Mouse (Mus musculus) neural tube, embryonic 11.5 days (tissue): ENCODE data around the gene Catsperg1. TPM values are rescaled to one million over a fixed set of nuclear protein-coding genes. Genes with fewer than 3 reads are reported as not detected.

Source experiments
- ATAC-seq: fragments of 200-750 bp; cut with Nextera tagmentation; 2 replicates; pipeline ENCODE4 v1.8.0; 2017; ENCODE audit warnings: moderate number of reproducible peaks, mild to moderate bottlenecking, moderate TSS enrichment, moderate library complexity; ENCODE audit not compliant: insufficient read depth, low FRiP score, low TSS enrichment
- DNase-seq: peaks from one replicate; pipeline ENCODE4 v3.0.0-alpha.2; 2015; ENCODE audit warnings: low spot score
- H3K27ac ChIP-seq: fragments of 300-500 bp; sonication (generic); 2 replicates; pipeline ENCODE4 v1.5.1; 2014; ENCODE audit warnings: low read depth, mild to moderate bottlenecking, low read length
- H3K27me3 ChIP-seq: fragments of 300-500 bp; sonication (generic); 2 replicates; pipeline ENCODE4 v1.6.1; 2014; ENCODE audit warnings: mild to moderate bottlenecking, low read length, mixed read lengths; ENCODE audit not compliant: control insufficient read depth, insufficient read depth
- H3K36me3 ChIP-seq: fragments of 300-500 bp; sonication (generic); 2 replicates; pipeline ENCODE4 v1.6.1; 2014; ENCODE audit warnings: mild to moderate bottlenecking, low read length, moderate library complexity, mixed read lengths; ENCODE audit not compliant: control insufficient read depth, insufficient read depth
- H3K4me1 ChIP-seq: fragments of 300-500 bp; sonication (generic); 2 replicates; pipeline ENCODE4 v1.6.1; 2014; ENCODE audit warnings: low read length, mixed read lengths; ENCODE audit not compliant: control insufficient read depth, insufficient read depth
- H3K4me2 ChIP-seq: fragments of 300-500 bp; sonication (generic); 2 replicates; pipeline ENCODE4 v1.6.1; 2014; ENCODE audit warnings: low read depth, mild to moderate bottlenecking, moderate library complexity
- H3K4me3 ChIP-seq: fragments of 300-500 bp; sonication (generic); 2 replicates; pipeline ENCODE4 v1.5.1; 2014; ENCODE audit warnings: low read depth, low read length
- H3K9ac ChIP-seq: fragments of 300-500 bp; sonication (generic); 2 replicates; pipeline ENCODE4 v1.6.1; 2014; ENCODE audit warnings: mild to moderate bottlenecking, low read length
- H3K9me3 ChIP-seq: fragments of 300-500 bp; sonication (generic); 2 replicates; pipeline ENCODE4 v1.6.1; 2016; ENCODE audit warnings: low read length; ENCODE audit not compliant: control insufficient read depth
- WGBS: fragments of 180-500 bp; shearing (Covaris S2); extraction: QIAGEN DNeasy Blood & Tissue Kit; methylation state at CpG from one replicate; pipeline ENCODE4 v1.1.7; 2014; 5-methylcytosine and 5-hydroxymethylcytosine counted together
- polyA plus RNA-seq: library from polyadenylated mRNA; unstranded; fragments of >200 nt; fragmentation: Nextera tagmentation; extraction: Ambion mirVana; gene quantifications from 2 replicates; pipeline ENCODE4 v1.2.1, GENCODE M21; 2014

Catsperg1 gene
- polyA plus RNA-seq, 1 experiment from 2014 or later, result 0.56 TPM

DNA sequence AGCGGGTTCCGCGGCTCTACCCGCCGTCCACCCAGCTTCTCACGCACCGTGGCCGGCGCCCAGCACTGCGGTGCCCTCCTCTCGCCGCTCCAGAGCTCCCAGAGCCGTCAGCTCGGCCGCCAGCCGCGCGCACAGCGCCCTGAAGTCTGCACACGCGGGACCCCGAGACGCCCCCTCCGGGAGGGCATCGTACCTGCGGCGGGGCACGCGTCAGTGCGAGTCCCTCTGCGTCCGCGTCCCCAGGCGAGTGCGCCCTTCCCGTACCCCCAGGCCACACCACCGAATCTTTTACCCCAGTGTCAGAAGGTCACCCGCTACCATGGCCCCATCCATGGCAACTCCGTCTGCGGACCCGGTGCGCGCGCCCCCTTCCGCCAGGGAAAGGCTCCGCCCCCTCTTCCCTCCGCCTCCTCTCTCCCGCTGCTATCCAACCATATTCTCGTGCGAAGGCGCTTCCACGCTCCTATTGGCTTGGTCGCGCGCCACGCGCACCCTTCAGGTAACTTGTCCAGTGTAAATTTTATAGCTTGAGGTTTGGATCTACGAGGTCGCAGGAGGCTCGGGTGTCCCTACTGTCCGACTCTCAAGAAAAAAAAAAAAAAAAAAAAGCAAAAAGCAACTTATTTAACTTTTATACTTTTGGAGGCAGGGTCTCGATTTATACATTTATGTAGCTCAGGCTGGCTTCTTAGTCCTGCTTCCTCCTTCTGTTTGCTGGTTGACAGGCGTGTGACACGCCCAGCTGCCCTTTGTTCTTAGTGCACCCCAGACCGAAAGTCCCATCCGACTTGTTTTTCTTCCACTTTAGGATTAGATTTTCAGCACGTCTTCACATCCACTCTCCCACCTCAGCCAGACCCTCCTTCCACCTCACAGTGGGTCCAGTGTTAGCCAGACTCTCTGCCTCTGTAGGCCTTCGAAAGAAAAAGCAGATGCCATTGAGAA is 57.7 kb downstream of the Catsperg1 start, which contains the start of gene Fam98c:
Gene Fam98c (minus strand): TSS at position 397 of the 945 bp plus-strand sequence.
- ATAC-seq (peak; percentile 83), DNase-seq (peak; percentile 89)
- peak within 1 kb of the TSS; percentile 79 for H3K4me3 ChIP-seq
- peak within 1 kb of the TSS; percentile 83 for H3K9ac ChIP-seq
- peak within 1 kb of the TSS; percentile 97 for H3K4me2 ChIP-seq
- no peaks in the 10 kb centered on the region for H3K36me3 ChIP-seq
- peaks cover 7% of the 10 kb centered on the region; the same call in 1 of the 2 replicates for H3K27me3 ChIP-seq
- WGBS, result 4% methylated on average over 54 of the region's 68 CpGs
- no peaks in the 10 kb centered on the region; the same call in 1 of the 2 replicates for H3K9me3 ChIP-seq
- no peaks in the 10 kb centered on the region for H3K4me1 ChIP-seq
- H3K27ac ChIP-seq, result peak within 1 kb of the TSS; percentile 87

- Histone ChIP-seq H3K4me2 (peak overlapping the region; percentile 97), H3K36me3 (no peaks in the 10 kb centered on the region), H3K27ac (peak overlapping the region; percentile 87), H3K4me1 (no peaks in the 10 kb centered on the region), H3K4me3 (peak overlapping the region; percentile 79), H3K9me3 (no peaks in the 10 kb centered on the region; the same call in 1 of the 2 replicates), H3K27me3 (peaks cover 7% of the 10 kb centered on the region; the same call in 1 of the 2 replicates), H3K9ac (peak overlapping the region; percentile 83)
- peak; percentile 89 for ATAC-seq
- DNase-seq, result peak; percentile 90
- WGBS, result 7% methylated on average over 35 of the region's 37 CpGs
Observed at GRCm38 (mm10) chr7:29155196-29155837, 58.5 kb downstream of the Catsperg1 start.

GRCm38 (mm10) chr7:29154018-29154720 is 59.7 kb downstream of the Catsperg1 start:
- ATAC-seq (no peak), DNase-seq (no peak)
- Histone ChIP-seq H3K4me2 (no peak overlapping the region), H3K27ac (no peak overlapping the region), H3K4me1 (no peaks in the 10 kb centered on the region), H3K9ac (no peak overlapping the region), H3K36me3 (no peaks in the 10 kb centered on the region), H3K4me3 (no peak overlapping the region), H3K27me3 (peaks cover 7% of the 10 kb centered on the region; the same call in 1 of the 2 replicates), H3K9me3 (no peaks in the 10 kb centered on the region; the same call in 1 of the 2 replicates)
- 95% methylated on average over 14 of the region's 14 CpGs for WGBS

GRCm38 (mm10) chr7:29151486-29151885 is 62.3 kb downstream of the Catsperg1 start:
- no peak overlapping the region for H3K4me3 ChIP-seq
- no peaks in the 10 kb centered on the region; the same call in 1 of the 2 replicates for H3K9me3 ChIP-seq
- no peak overlapping the region for H3K27ac ChIP-seq
- ATAC-seq (no peak), DNase-seq (no peak)
- WGBS, result 61% methylated on average over 10 of the region's 10 CpGs
- H3K36me3 ChIP-seq, result no peaks in the 10 kb centered on the region
- no peaks in the 10 kb centered on the region for H3K4me1 ChIP-seq
- H3K4me2 ChIP-seq, result no peak overlapping the region
- H3K9ac ChIP-seq, result no peak overlapping the region
- no peaks in the 10 kb centered on the region for H3K27me3 ChIP-seq

GRCm38 (mm10) chr7:29148771-29149170 is 65.1 kb downstream of the Catsperg1 start:
- no peaks in the 10 kb centered on the region for H3K27me3 ChIP-seq
- no peaks in the 10 kb centered on the region for H3K4me1 ChIP-seq
- no peak overlapping the region for H3K4me3 ChIP-seq
- DNase-seq (no peak), ATAC-seq (no peak)
- H3K36me3 ChIP-seq, result no peaks in the 10 kb centered on the region
- H3K9me3 ChIP-seq, result no peaks in the 10 kb centered on the region; the same call in 1 of the 2 replicates
- no peak overlapping the region for H3K27ac ChIP-seq
- WGBS, result 93% methylated on average over 15 of the region's 15 CpGs
- no peak overlapping the region for H3K4me2 ChIP-seq
- no peak overlapping the region for H3K9ac ChIP-seq

- WGBS, result 85% methylated on average over 7 of the region's 7 CpGs
- Histone ChIP-seq H3K9ac (no peak overlapping the region), H3K9me3 (no peaks in the 10 kb centered on the region), H3K4me2 (no peak overlapping the region), H3K36me3 (no peaks in the 10 kb centered on the region), H3K4me1 (no peaks in the 10 kb centered on the region), H3K4me3 (no peak overlapping the region), H3K27ac (no peak overlapping the region), H3K27me3 (no peaks in the 10 kb centered on the region)
- DNase-seq (no peak), ATAC-seq (no peak)
Observed at GRCm38 (mm10) chr7:29146625-29147367, 67.0 kb downstream of the Catsperg1 start.

GRCm38 (mm10) chr7:29144006-29144405 is 69.8 kb downstream of the Catsperg1 start:
- Histone ChIP-seq H3K4me3 (no peak overlapping the region), H3K27ac (no peak overlapping the region), H3K36me3 (no peaks in the 10 kb centered on the region), H3K9me3 (no peaks in the 10 kb centered on the region), H3K27me3 (no peaks in the 10 kb centered on the region), H3K9ac (no peak overlapping the region), H3K4me2 (no peak overlapping the region), H3K4me1 (no peaks in the 10 kb centered on the region)
- DNase-seq, result no peak
- ATAC-seq, result no peak
- 92% methylated on average over 4 of the region's 4 CpGs for WGBS

DNA sequence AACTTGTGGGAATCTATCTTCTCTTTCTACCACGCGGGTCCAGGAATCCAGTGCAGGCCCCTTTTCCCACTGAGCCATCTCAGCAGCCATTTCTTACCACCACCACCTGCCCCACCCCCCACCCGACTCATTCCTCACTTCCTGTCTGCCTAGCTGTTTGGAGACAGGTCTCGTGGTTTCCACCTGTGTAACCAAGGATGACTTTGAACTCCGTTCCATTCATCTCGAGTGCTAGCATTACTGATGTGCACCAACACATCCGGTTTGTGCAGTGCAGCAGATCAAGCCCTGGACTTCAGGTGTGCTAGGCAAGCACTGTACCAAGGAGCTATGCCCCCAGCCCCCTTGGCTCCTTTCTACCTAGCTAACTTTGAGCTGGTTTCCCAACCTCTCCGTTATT is 72.4 kb downstream of the Catsperg1 start:
- ATAC-seq (no peak), DNase-seq (no peak)
- Histone ChIP-seq H3K4me2 (no peak overlapping the region), H3K9ac (no peak overlapping the region), H3K36me3 (no peaks in the 10 kb centered on the region), H3K9me3 (no peaks in the 10 kb centered on the region), H3K4me1 (no peaks in the 10 kb centered on the region), H3K27ac (no peak overlapping the region), H3K4me3 (no peak overlapping the region), H3K27me3 (no peaks in the 10 kb centered on the region)
- 89% methylated on average over 8 of the region's 8 CpGs for WGBS
